Mouse (Mus musculus) frontal cortex, adult (tissue): ENCODE data around the gene Wdr17.

ENCODE experiments used
- ATAC-seq: cut with Nextera tagmentation; 2 replicates; pipeline ENCODE4 v1.9.2; 2017; ENCODE audit warnings: mild to moderate bottlenecking, moderate library complexity, mixed read lengths; ENCODE audit not compliant: low TSS enrichment

The Wdr17 gene

GRCm38 (mm10) chr8:54886987-54887785, at the start of gene Wdr17:
Gene Wdr17, minus strand, starts transcription at chr8:54887184.
- peak; percentile 93 for ATAC-seq

GRCm38 (mm10) chr8:54932306-54932705, 45.3 kb upstream of the Wdr17 start:
- no peak for ATAC-seq

- no peak for ATAC-seq
Measured at GRCm38 (mm10) chr8:54924936-54925335, 38.0 kb upstream of the Wdr17 start.

- ATAC-seq, result peak; percentile 89
Measured at GRCm38 (mm10) chr8:54922160-54922855, 35.3 kb upstream of the Wdr17 start.

- ATAC-seq, result no peak
Measured at GRCm38 (mm10) chr8:54917710-54918109, 30.7 kb upstream of the Wdr17 start.

- peak; percentile 94 for ATAC-seq
Measured at GRCm38 (mm10) chr8:54912891-54913290, 25.9 kb upstream of the Wdr17 start.

GRCm38 (mm10) chr8:54899444-54899843, 12.5 kb upstream of the Wdr17 start:
- no peak for ATAC-seq

- peak; percentile 23; the same call in 1 of the 2 replicates for ATAC-seq
Measured at GRCm38 (mm10) chr8:54894637-54895322, 7.8 kb upstream of the Wdr17 start.

- no peak for ATAC-seq
Measured at GRCm38 (mm10) chr8:54894180-54894579, 7.2 kb upstream of the Wdr17 start.

- ATAC-seq, result peak; percentile 28
Measured at GRCm38 (mm10) chr8:54886560-54886959, 424 bp downstream of the Wdr17 start.

GRCm38 (mm10) chr8:54876458-54876857, 10.5 kb downstream of the Wdr17 start:
- peak; percentile 81 for ATAC-seq

- ATAC-seq, result peak; percentile 64
Measured at GRCm38 (mm10) chr8:54864761-54865064, 22.3 kb downstream of the Wdr17 start.

- peak; percentile 98 for ATAC-seq
Measured at GRCm38 (mm10) chr8:54864038-54864760, 22.8 kb downstream of the Wdr17 start.

- no peak for ATAC-seq
Measured at GRCm38 (mm10) chr8:54836029-54836959, 50.7 kb downstream of the Wdr17 start.

- ATAC-seq, result peak; percentile 79
Measured at GRCm38 (mm10) chr8:54829794-54830426, 57.1 kb downstream of the Wdr17 start.

GRCm38 (mm10) chr8:54827974-54828373, 59.0 kb downstream of the Wdr17 start:
- no peak for ATAC-seq

- no peak for ATAC-seq
Measured at GRCm38 (mm10) chr8:54822956-54823355, 64.0 kb downstream of the Wdr17 start.

GRCm38 (mm10) chr8:54818651-54819050, 68.3 kb downstream of the Wdr17 start:
- ATAC-seq, result peak; percentile 80; the same call in 1 of the 2 replicates

- no peak for ATAC-seq
Measured at GRCm38 (mm10) chr8:54808217-54808616, 78.8 kb downstream of the Wdr17 start.

- peak; percentile 85 for ATAC-seq
Measured at GRCm38 (mm10) chr8:54806173-54806572, 80.8 kb downstream of the Wdr17 start.
